Mouse (Mus musculus): ENCODE data around the gene Ywhah.

Ywhah gene

GRCm38 (mm10) chr5:33018561-33019425 is at the start of gene Ywhah:
TSS of gene Ywhah (plus strand) at chr5:33018816.
- peak; percentile 92 for DNase-seq (ENCODE audit: low read depth, low spot score)

DNA sequence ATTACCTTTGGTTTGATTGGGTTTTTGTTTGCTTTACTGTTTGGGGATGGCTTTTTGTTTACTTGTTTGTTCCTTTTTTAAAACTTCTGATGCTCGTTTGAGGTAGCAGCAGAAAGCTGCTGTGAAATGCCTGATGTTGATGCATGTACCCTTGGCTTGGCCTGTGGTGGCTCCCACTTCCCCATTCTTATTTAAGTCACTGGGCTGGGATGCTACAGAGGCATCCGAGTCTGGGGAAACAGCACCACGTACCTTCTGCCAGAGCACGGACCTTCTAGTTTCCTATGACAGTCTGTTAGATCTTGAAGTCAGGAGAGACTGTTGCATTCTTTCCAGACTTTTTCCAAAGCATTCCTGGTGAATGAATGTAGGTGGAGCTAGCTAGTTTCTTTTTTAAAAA is 42.1 kb upstream of the Ywhah start:
- no peak for DNase-seq (ENCODE audit: low read depth, low spot score)

GRCm38 (mm10) chr5:32977179-32977578 is 41.4 kb upstream of the Ywhah start:
- DNase-seq (ENCODE audit: low read depth, low spot score), result no peak

GRCm38 (mm10) chr5:32985379-32985778 is 33.2 kb upstream of the Ywhah start:
- DNase-seq (ENCODE audit: low read depth, low spot score), result no peak

GRCm38 (mm10) chr5:32987873-32988272 is 30.7 kb upstream of the Ywhah start:
- DNase-seq (ENCODE audit: low read depth, low spot score), result no peak

DNA sequence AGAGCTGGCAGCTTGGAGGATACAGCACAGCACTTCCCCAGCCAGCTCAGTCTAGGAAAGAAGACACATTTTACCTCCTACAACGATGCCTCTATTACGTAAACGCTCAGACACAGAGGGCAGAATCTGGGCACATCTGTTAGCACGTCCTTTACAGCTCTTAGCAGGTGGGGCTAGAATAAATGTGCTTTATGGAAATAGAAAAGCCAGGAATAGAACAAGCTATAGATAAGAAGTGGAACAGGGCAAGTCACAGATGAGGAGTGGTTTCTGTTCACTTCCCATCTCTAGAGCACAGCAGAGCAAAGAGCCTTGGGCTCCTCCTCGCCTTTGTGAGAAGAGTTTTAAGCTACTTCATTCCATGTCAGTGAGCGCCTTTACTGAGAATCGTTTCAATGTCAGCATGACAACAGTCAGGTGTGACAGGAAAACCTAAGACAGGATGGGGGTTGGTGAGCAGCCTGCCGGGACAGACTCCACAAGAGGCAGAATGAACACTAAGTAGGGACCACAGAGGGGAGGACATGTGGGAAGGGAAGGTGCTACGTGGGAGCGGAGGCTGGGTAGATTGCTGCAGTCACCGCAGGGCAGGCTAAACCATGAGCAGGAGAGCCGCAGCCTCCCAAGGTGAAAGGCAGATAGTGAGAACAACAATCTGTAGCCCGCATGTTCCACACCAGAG is 28.5 kb upstream of the Ywhah start:
- peak; percentile 96 for DNase-seq (ENCODE audit: low read depth, low spot score)

- DNase-seq (ENCODE audit: low read depth, low spot score), result peak; percentile 87
Measured at GRCm38 (mm10) chr5:32991152-32991551, 27.5 kb upstream of the Ywhah start.

DNA sequence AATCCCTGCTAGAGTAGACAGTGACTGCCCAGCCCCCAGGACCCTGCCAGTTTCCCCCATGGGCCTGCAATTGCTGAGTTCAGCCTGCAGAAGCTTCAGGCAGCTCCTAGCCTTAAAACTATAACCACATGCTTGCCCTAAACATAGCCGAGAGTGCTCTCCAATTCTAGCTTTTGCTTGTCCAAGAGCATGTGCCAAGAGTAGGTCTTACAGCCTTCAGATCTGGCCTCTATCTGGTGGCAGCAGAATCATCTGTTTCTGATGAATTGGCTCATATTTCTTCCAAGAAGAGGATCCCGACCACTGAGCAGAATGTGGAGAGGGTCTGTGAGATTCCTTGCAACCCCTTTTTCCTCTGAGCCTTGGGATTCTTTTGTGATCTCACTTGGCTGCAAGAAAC is 24.1 kb upstream of the Ywhah start:
- no peak for DNase-seq (ENCODE audit: low read depth, low spot score)

GRCm38 (mm10) chr5:32995756-32996155 is 22.9 kb upstream of the Ywhah start:
- DNase-seq (ENCODE audit: low read depth, low spot score), result no peak

DNA sequence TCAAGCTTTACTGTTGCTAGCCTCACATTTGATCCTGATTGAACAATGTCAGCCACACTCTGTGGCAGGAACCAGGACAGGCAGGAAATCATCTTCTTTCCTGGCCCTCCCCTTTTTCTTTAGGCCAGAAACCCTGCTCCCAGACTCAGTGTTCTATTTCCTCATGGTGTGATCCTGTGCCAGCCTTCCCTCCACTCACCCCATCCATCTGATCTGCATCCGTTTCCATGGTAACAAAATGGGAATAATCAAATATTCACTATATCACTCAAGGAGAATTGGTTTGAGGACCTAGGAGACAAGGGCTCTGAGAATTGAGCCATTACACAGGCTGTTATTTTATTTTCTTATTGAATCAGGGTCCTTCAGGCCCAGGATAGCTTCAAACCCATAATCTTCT is 22.1 kb upstream of the Ywhah start:
- no peak for DNase-seq (ENCODE audit: low read depth, low spot score)

DNA sequence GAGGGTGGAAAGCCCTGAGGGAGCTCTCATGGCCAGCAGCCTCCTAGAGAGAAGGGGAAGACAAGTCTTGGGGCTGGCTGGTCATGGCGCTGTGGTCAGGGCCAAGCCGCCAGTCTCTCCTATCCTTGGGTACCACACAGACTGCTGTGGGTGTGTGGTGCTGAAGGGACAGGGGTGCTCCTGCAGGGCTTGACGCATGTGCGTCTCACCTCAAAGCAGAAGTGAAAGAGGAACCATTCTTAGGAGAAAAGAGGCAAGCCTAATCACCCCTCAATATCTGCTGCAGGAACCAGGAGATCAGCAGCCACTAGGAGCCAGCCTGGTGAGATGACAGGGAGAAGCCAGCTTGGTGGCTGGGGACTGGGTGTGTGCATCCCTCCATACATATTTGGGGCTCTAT is 20.9 kb upstream of the Ywhah start:
- DNase-seq (ENCODE audit: low read depth, low spot score), result no peak

DNA sequence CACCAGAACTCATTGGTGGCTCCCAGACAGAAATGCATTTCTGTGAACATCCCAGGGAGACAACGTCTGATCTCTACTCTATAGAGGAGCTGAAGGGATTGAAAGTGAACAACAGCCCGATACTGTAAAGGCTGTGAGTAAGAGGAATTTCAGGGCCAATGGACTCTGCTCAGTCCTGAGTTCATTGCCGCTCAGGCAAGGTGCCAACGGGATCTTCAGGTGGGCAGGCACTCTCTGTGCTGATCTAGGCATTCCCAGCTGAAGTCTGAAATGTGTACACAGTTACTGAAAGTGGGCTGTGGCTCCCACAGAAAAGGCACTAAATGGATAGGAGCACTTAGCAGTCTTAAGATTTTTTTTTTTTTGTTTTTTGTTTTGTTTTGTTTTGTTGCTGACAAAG is 19.8 kb upstream of the Ywhah start:
- DNase-seq (ENCODE audit: low read depth, low spot score), result no peak

DNA sequence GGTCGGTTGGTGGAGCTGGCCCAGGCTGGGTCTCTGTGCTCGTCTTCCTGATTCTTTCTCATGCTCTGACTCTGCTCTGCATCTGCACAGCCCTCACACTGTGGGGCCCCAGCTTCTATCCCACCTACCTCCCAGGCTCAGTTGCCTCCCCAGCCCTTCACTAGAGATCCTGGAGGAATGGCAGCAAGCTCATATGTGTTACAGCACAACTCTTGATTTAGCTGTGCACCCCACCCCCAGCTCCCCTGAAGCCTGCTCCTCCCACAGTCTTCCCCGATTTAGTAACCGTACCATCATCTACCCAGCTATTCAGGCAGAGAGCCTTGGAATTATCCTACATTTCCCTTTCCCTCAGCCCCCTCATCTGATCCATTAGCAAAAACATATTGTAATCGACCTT is 17.5 kb upstream of the Ywhah start:
- DNase-seq (ENCODE audit: low read depth, low spot score), result peak; percentile 94

DNA sequence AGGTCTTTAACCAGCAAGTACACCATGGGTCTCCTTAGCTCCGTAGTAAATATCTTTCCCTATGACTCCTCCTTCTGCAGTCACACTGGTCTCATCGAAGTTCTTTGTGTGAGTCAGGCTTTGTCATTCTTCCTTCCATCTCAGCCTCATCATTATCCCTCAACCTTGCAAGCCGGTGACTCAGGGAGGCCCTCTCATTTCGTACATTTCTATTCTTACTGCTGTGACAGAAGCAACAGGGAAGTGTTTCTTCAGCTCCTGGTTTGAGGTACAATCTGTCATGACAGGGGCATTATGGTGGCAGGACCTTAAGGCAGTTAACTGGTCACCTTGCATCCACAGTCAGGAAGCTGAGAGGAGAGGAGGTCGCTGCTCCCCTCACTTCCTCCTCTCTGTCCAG is 15.8 kb upstream of the Ywhah start:
- no peak for DNase-seq (ENCODE audit: low read depth, low spot score)

DNA sequence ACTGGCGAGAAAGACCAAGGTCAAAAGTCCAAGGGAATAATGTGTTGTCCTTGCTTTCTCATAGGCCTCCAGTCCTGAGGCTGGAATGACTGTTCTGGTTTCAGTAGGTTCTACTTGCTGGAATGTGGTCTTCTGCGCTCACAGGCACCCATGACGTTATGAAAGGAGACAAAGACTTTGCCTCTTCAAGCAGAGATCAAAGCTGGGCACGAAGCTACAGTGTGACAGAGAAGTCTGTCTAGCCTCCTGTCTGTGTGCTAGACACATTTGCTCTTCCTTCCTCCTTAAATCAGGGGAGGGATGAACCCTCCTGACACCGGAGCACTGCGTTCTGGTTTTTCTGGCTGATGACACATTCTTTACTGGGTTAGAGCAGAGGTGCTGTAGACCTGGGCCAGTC is 15.1 kb upstream of the Ywhah start:
- no peak for DNase-seq (ENCODE audit: low read depth, low spot score)

DNA sequence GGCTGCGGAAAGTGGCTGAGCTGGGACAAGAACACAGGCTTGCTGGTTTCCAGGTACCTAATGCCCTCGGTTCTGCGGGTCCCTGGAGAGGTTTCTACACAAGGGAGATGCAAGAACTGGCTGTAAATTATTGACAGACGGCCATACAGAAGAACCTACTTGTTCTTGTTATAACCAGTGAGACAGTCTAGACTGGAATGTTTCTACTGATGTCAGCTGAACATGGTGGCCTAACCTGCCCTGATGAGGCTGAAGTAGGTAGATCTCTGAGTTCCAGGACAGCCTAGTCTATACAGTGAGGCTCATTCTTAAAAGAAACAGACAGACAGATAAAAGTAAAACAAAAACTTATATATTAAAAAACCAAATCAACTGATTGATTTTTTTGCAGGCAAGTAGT is 14.5 kb upstream of the Ywhah start:
- no peak for DNase-seq (ENCODE audit: low read depth, low spot score)

GRCm38 (mm10) chr5:33005442-33006145 is 13.0 kb upstream of the Ywhah start:
- DNase-seq (ENCODE audit: low read depth, low spot score), result peak; percentile 87

DNA sequence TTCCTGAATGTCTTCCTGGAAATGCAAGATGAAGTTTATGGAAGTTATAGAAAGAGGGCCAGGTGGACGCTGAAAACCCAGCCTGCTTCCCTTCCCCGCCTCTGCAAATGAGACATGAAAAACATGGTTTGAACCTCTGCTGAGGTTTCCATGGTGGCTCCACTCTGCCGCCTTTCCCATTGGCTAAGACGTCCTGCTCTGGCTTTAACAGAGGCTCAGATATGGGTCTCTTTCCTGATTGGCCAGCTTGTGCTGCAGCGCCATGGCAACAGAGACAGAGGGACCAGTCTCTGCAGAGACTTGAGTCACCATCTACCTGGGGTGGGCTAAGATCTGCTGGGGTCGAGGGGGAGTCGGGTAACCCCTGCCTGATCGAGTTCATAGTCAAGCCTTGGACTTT is 11.9 kb upstream of the Ywhah start:
- peak; percentile 93 for DNase-seq (ENCODE audit: low read depth, low spot score)

DNA sequence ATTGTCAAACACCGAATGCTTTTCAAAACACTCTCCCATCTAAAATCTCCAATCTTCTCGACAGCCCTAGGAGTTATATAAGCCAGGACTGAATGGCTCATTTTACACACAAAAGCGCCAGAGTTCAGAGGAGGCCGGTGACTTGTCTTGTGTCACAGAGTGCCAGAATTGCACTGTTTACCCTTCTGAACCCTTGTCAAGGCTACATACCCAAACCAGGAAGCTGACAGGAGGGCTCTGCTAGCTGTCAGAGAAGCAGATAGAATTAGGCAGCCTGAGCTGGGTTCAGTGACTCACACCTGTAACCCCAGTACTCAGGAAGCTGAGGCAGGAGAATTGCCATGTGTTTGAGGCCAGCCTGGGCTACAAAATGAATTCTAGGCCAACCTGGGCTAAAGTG is 11.2 kb upstream of the Ywhah start:
- DNase-seq (ENCODE audit: low read depth, low spot score), result no peak

DNA sequence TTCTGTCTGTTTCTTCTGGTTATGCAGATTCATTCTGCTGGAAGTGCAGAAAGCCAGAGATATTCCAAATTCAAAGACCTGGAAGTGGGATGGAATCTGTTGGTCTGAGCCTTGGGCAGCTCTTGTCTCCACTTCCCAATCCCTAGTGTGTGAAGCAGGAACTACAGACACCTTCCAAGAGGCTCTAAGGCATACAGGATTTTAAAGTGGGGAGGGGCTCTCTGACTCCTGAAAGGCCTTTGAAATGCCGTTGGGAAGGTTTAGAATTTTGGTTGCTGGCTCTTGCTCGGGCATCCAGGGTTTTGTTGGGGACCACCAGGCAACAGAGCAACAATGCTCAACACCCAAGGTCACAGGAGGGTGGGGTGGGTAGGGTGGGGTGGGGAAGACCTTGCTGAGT is 9.3 kb upstream of the Ywhah start:
- no peak for DNase-seq (ENCODE audit: low read depth, low spot score)

DNA sequence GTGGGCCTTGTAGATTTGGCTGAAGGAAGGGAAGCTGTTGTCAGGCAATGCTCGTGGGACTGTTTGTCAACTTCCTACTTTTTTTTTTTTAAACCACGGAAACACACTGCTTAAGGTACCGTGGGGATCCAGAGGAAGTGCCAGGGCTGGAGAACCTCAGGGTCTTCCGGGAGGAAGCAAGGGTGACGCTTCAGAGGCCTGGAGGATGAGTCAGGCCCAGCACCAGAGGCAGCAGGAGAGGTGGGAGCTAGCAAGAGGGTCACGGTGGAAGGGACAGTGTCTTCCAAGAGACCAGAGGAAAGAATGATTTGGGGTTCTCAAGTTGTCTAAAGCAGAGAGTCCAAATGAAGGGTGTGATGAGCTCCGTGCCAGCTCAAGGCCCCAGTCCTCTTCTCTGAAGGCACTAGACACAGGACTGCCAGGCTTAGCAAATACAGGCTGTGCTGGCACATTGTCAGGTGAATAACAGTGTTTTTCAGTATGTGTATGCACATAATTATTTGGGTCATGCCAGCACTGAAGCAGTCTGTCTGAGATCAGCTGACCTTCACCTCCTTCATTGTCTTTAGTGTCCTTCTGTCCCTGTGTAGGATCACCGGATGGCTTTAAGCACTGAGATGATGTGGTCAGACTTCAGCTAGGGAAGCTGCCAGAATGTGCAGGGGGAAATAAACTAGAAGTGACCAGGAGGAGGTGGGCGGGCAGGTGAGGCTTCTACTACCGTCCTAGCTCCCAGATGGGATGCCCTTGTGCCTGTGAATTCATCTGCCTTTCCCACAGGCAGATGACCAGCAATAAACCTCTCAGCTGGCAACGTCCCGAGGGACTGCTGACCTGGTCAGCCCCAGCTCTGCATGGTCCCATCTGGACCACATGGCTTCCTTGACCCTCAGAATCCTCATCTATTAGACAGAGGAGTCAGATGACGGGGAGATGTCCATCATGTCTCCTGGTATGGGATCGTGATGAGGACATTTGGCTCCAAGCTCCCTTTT is 8.5 kb upstream of the Ywhah start:
- no peak for DNase-seq (ENCODE audit: low read depth, low spot score)
